Mouse (Mus musculus): ENCODE measurements around the gene Ap3s2. TPM values are rescaled to one million over a fixed set of nuclear protein-coding genes. Genes with fewer than 3 reads are reported as not detected.

Gene Ap3s2
- polyA plus RNA-seq, 1 experiment from 2014 or later, result 8.0 TPM

- TF ChIP-seq CTCF (IDR thresholded peaks at IDR 0.05; ENCODE audit: low read depth) (no peak), EP300 (IDR thresholded peaks at IDR 0.05; ENCODE audit: low read depth) (no peak)
- DNase-seq (no peak), ATAC-seq (no peak)
- no peak overlapping the region for H3K27ac ChIP-seq (ENCODE audit: low read depth)
- 90% methylated on average over 1 of the region's 1 CpGs for WGBS (ENCODE audit: insufficient replicate concordance)
- H3K4me1 ChIP-seq (ENCODE audit: insufficient read depth), result no peaks in the 10 kb centered on the region
- peaks cover 13% of the 10 kb centered on the region; the same call in 1 of the 2 replicates for H3K36me3 ChIP-seq (replicated peaks; ENCODE audit: insufficient read depth, low read length)
- H3K9ac ChIP-seq (replicated peaks), result no peak overlapping the region
- H3K27me3 ChIP-seq (ENCODE audit: insufficient read depth, low read length), result no peaks in the 10 kb centered on the region
- no peaks in the 10 kb centered on the region for H3K9me3 ChIP-seq (ENCODE audit: low read length)
- H3K4me2 ChIP-seq (ENCODE audit: low read depth, low read length), result no peak overlapping the region
- H3K4me3 ChIP-seq (ENCODE audit: low read depth, low read length), result no peak overlapping the region
These were observed 25.7 kb downstream of the Ap3s2 start for GRCm38 (mm10) chr7:79894790-79895189.

DNA sequence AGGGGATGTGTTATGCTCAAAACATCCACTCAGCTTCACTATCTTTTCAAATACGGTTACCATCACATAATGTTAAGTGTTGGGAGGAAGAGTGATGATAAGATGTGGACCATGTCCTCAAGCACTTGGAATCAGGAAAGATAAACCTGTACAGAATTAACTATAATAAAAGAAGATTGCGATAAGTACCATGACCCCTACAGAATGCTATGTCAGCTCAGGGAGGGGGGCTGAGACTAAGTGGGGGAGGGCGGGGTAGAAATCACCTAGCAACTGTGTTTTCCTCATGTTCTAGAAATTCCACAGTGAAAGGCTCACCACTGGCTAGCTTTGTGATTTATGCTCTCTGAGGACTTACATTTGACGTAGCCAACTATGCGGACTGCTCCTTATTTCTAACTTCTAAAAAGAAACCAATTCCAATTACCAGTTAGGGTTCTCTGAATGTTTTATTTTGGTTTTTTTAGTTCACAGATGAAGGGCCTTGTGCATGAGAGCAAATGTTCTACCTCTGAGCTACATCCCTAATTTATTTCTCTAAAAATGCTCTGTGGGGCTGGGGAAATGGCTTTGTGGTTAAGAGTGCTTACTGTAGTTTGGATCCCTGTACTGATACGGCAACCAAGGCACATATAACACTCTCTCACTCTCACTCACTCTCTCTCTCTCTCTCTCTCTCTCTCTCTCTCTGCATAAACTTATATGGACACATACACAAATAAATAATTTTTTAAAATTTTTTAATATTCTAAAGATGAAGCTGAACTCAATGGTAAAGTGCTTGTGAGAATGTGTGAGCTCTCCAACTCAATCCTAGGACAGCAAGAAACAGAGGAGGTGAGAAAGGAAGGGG lies 27.6 kb downstream of the Ap3s2 start:
- ATAC-seq, result no peak
- Histone ChIP-seq H3K4me1 (ENCODE audit: insufficient read depth) (no peaks in the 10 kb centered on the region), H3K9me3 (ENCODE audit: low read length) (no peaks in the 10 kb centered on the region), H3K4me3 (ENCODE audit: low read depth, low read length) (no peak overlapping the region), H3K9ac (replicated peaks) (no peak overlapping the region), H3K4me2 (ENCODE audit: low read depth, low read length) (no peak overlapping the region), H3K27ac (ENCODE audit: low read depth) (no peak overlapping the region), H3K36me3 (replicated peaks; ENCODE audit: insufficient read depth, low read length) (peaks cover 12% of the 10 kb centered on the region; the same call in 1 of the 2 replicates), H3K27me3 (ENCODE audit: insufficient read depth, low read length) (no peaks in the 10 kb centered on the region)
- WGBS (ENCODE audit: insufficient replicate concordance), result 80% methylated on average over 6 of the region's 6 CpGs
- TF ChIP-seq CTCF (IDR thresholded peaks at IDR 0.05; ENCODE audit: low read depth) (no peak), EP300 (IDR thresholded peaks at IDR 0.05; ENCODE audit: low read depth) (no peak)
- no peak for DNase-seq

- Histone ChIP-seq H3K4me3 (ENCODE audit: low read depth, low read length) (no peak overlapping the region), H3K27ac (ENCODE audit: low read depth) (no peak overlapping the region), H3K4me2 (ENCODE audit: low read depth, low read length) (no peak overlapping the region), H3K9me3 (ENCODE audit: low read length) (no peaks in the 10 kb centered on the region), H3K4me1 (ENCODE audit: insufficient read depth) (no peaks in the 10 kb centered on the region), H3K27me3 (ENCODE audit: insufficient read depth, low read length) (no peaks in the 10 kb centered on the region), H3K36me3 (replicated peaks; ENCODE audit: insufficient read depth, low read length) (peaks cover 12% of the 10 kb centered on the region; the same call in 1 of the 2 replicates), H3K9ac (replicated peaks) (no peak overlapping the region)
- ATAC-seq, result no peak
- TF ChIP-seq EP300 (IDR thresholded peaks at IDR 0.05; ENCODE audit: low read depth) (no peak), CTCF (IDR thresholded peaks at IDR 0.05; ENCODE audit: low read depth) (no peak)
- no peak for DNase-seq
- 79% methylated on average over 15 of the region's 15 CpGs for WGBS (ENCODE audit: insufficient replicate concordance)
These were observed 29.8 kb downstream of the Ap3s2 start for GRCm38 (mm10) chr7:79890436-79891221.

GRCm38 (mm10) chr7:79888603-79889002 lies 31.8 kb downstream of the Ap3s2 start:
- DNase-seq (no peak), ATAC-seq (no peak)
- Histone ChIP-seq H3K4me3 (ENCODE audit: low read depth, low read length) (no peak overlapping the region), H3K4me1 (ENCODE audit: insufficient read depth) (no peaks in the 10 kb centered on the region), H3K4me2 (ENCODE audit: low read depth, low read length) (no peak overlapping the region), H3K9me3 (ENCODE audit: low read length) (no peaks in the 10 kb centered on the region), H3K9ac (replicated peaks) (no peak overlapping the region), H3K27ac (ENCODE audit: low read depth) (no peak overlapping the region), H3K27me3 (ENCODE audit: insufficient read depth, low read length) (no peaks in the 10 kb centered on the region), H3K36me3 (replicated peaks; ENCODE audit: insufficient read depth, low read length) (peaks cover 16% of the 10 kb centered on the region; the same call in 1 of the 2 replicates)
- TF ChIP-seq CTCF (IDR thresholded peaks at IDR 0.05; ENCODE audit: low read depth) (no peak), EP300 (IDR thresholded peaks at IDR 0.05; ENCODE audit: low read depth) (no peak)
- 87% methylated on average over 9 of the region's 9 CpGs for WGBS (ENCODE audit: insufficient replicate concordance)

GRCm38 (mm10) chr7:79883613-79884334 lies 36.7 kb downstream of the Ap3s2 start:
- H3K4me3 ChIP-seq (ENCODE audit: low read depth, low read length), result no peak overlapping the region
- H3K36me3 ChIP-seq (replicated peaks; ENCODE audit: insufficient read depth, low read length), result peaks cover 19% of the 10 kb centered on the region
- H3K4me1 ChIP-seq (ENCODE audit: insufficient read depth), result no peaks in the 10 kb centered on the region
- H3K4me2 ChIP-seq (ENCODE audit: low read depth, low read length), result no peak overlapping the region
- no peaks in the 10 kb centered on the region for H3K9me3 ChIP-seq (ENCODE audit: low read length)
- H3K27ac ChIP-seq (ENCODE audit: low read depth), result no peak overlapping the region
- 75% methylated on average over 7 of the region's 7 CpGs for WGBS (ENCODE audit: insufficient replicate concordance)
- DNase-seq (no peak), ATAC-seq (peak; percentile 61)
- H3K27me3 ChIP-seq (ENCODE audit: insufficient read depth, low read length), result no peaks in the 10 kb centered on the region
- TF ChIP-seq EP300 (IDR thresholded peaks at IDR 0.05; ENCODE audit: low read depth) (peak; percentile 26; the same call in 1 of the 2 replicates), CTCF (IDR thresholded peaks at IDR 0.05; ENCODE audit: low read depth) (no peak)
- no peak overlapping the region for H3K9ac ChIP-seq (replicated peaks)
